Mouse (Mus musculus) limb, embryonic 15.5 days (tissue): ENCODE results near the gene Galnt16. TPM values are rescaled to one million over a fixed set of nuclear protein-coding genes. Genes with fewer than 3 reads are reported as not detected.

Experiments
- polyA plus RNA-seq: library from polyadenylated mRNA; unstranded; fragments of >200 nt; fragmentation: Nextera tagmentation; extraction: Ambion mirVana; gene quantifications from 2 replicates; pipeline ENCODE4 v1.2.1, GENCODE M21; 2015

Gene Galnt16
- polyA plus RNA-seq, 1 experiment from 2014 or later: 23.5 TPM

Other genes starting within 250 kb of the Galnt16 start
- 12.6 and 15.4 TPM in 2 replicates for gene Dcaf5, start 81.7 kb upstream of the Galnt16 start, polyA plus RNA-seq
- 23.0 and 24.9 TPM in 2 replicates for gene Exd2, start 55.2 kb upstream of the Galnt16 start, polyA plus RNA-seq
- gene Slc39a9, start 125.6 kb downstream of the Galnt16 start, polyA plus RNA-seq: 24.4 and 24.9 TPM in 2 replicates
- gene Erh, start 126.1 kb downstream of the Galnt16 start, polyA plus RNA-seq: 232 and 259 TPM in 2 replicates
- gene Plekhd1, start 174.3 kb downstream of the Galnt16 start, polyA plus RNA-seq: 0.15 and 0.60 TPM in 2 replicates
- 0.02 and 0.04 TPM in 2 replicates for gene Ccdc177, start 242.4 kb downstream of the Galnt16 start, polyA plus RNA-seq